Mouse (Mus musculus) CD4-positive, CD25-positive, alpha-beta regulatory T cell, adult 9 weeks (primary cell): ENCODE data around the gene Lyl1. TPM values are rescaled to one million over a fixed set of nuclear protein-coding genes. Genes with fewer than 3 reads are reported as not detected.

Source experiments
- polyA plus RNA-seq: library from polyadenylated mRNA; unstranded; fragments of 100-300 nt; shearing (Covaris generic); gene quantifications from one replicate; pipeline ENCODE4 v1.2.1, GENCODE M21; 2017

The Lyl1 gene
- 0.40 TPM for polyA plus RNA-seq

GRCm38 (mm10) chr8:84700941-84701911 is at the start of gene Lyl1:
TSS of gene Lyl1 (plus strand) at chr8:84701457.

GRCm38 (mm10) chr8:84662581-84663065 is 38.6 kb upstream of the Lyl1 start, which contains the start of gene Ier2:
TSS of gene Ier2 (minus strand) at chr8:84662852.

GRCm38 (mm10) chr8:84686191-84687002 is 14.9 kb upstream of the Lyl1 start, which contains the start of gene Trmt1:
TSS of gene Trmt1 (plus strand) at chr8:84686307.

GRCm38 (mm10) chr8:84687705-84688100 is 13.6 kb upstream of the Lyl1 start, which contains the start of gene Nacc1:
TSS of gene Nacc1 (minus strand) at chr8:84687862.

DNA sequence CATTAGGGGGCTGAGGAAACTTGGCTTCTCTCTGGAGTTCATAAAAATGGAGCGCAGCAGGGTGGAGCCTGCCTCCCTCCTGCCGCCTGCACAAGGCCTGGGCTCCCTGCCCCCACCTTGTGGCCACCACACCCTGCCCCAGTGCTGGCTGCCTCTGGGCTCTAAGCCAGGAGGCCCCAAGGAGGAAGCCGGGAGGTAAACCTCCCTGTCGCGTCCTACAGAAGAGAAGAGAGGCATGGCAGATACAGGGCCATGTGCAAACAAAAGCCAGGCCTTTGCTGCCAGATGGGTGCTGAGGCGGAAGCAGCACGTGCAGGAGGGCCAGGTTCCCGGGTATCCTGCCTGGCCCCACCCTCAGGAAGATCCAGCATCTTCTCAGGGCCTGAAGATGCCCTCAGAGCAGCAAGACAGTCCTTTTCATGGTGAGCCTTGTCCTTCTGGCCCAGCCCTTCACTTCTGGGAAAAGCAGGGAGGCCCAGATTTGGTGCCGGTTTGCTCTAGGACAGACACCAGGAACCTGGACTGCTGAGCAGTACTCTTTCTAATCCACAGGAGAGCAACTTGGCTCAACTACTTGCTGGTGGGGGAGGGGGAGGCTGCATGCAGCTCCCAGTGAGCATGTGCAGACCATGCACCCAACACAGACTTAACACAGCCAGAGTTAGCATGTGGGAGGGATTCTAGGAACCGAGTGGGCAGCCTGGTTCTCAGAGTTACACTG is 21.8 kb downstream of the Lyl1 start, which contains the start of gene G430095P16Rik:
TSS of gene G430095P16Rik (plus strand) at position 158 of the 721 bp plus-strand sequence.

Other genes starting within 250 kb of the Lyl1 start
- 110 TPM for gene Ier2, start 38.6 kb upstream of the Lyl1 start, polyA plus RNA-seq
- 72.2 TPM for gene Trmt1, start 15.2 kb upstream of the Lyl1 start, polyA plus RNA-seq
- gene Nacc1, start 13.6 kb upstream of the Lyl1 start, polyA plus RNA-seq = 2.4 TPM
- 35.6 TPM for gene G430095P16Rik, start 21.6 kb downstream of the Lyl1 start, polyA plus RNA-seq
- gene Nfix, start 98.9 kb downstream of the Lyl1 start, polyA plus RNA-seq = 4.7 TPM
- gene Dand5, start 121.4 kb downstream of the Lyl1 start, polyA plus RNA-seq = 7.8 TPM
- gene Gadd45gip1, start 130.1 kb downstream of the Lyl1 start, polyA plus RNA-seq = 20.8 TPM
- gene Rad23a, start 139.2 kb downstream of the Lyl1 start, polyA plus RNA-seq = 200 TPM
- gene Calr, start 145.5 kb downstream of the Lyl1 start, polyA plus RNA-seq = 494 TPM
- gene Farsa, start 155.5 kb downstream of the Lyl1 start, polyA plus RNA-seq = 110 TPM
- gene Syce2, start 170.7 kb downstream of the Lyl1 start, polyA plus RNA-seq = 7.1 TPM
- 38.4 TPM for gene Gcdh, start 192.5 kb downstream of the Lyl1 start, polyA plus RNA-seq
- gene Klf1, start 200.5 kb downstream of the Lyl1 start, polyA plus RNA-seq = 0.60 TPM
- gene Dnase2a, start 207.1 kb downstream of the Lyl1 start, polyA plus RNA-seq = 22.3 TPM
- gene Mast1, start 235.9 kb downstream of the Lyl1 start, polyA plus RNA-seq = 1.3 TPM
- gene Rtbdn, start 245.5 kb downstream of the Lyl1 start, polyA plus RNA-seq = not detected